Mouse (Mus musculus) E14TG2a.4 (cell line): ENCODE data around the gene Tspan5.

ENCODE experiments used
- CTCF ChIP-seq: conservative IDR thresholded peaks from 2 replicates; pipeline ENCODE4 v1.5.1; 2014; ENCODE audit warnings: low read length
- POU5F1 ChIP-seq: IDR thresholded peaks from 2 replicates; pipeline ENCODE4 v1.6.1; 2014; ENCODE audit warnings: low read length, borderline replicate concordance

DNA sequence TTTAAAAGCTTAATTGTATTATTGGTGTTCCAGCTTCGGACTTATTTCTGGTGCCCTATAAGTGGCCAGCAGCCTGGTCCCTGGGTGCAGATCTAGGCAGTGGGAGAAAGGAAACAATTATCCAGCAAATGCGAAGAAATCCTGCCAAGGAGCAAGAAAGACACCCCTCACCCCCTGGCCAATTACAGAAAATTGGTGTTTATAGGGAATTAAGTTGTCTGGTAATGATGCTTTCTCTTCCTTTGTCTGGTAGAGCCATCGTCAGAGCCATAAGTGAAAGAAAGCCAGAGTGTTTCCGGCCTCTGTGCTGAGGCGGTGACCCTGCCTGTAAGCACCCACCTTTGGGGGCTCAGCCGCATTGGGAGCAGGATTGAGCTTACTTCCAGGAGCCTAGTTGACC lies 59.7 kb downstream of the Tspan5 start:
- TF ChIP-seq CTCF (no peak), POU5F1 (no peak)
